ENCODE assay signal across 8 mouse cellular contexts in the genomic region with DNA sequence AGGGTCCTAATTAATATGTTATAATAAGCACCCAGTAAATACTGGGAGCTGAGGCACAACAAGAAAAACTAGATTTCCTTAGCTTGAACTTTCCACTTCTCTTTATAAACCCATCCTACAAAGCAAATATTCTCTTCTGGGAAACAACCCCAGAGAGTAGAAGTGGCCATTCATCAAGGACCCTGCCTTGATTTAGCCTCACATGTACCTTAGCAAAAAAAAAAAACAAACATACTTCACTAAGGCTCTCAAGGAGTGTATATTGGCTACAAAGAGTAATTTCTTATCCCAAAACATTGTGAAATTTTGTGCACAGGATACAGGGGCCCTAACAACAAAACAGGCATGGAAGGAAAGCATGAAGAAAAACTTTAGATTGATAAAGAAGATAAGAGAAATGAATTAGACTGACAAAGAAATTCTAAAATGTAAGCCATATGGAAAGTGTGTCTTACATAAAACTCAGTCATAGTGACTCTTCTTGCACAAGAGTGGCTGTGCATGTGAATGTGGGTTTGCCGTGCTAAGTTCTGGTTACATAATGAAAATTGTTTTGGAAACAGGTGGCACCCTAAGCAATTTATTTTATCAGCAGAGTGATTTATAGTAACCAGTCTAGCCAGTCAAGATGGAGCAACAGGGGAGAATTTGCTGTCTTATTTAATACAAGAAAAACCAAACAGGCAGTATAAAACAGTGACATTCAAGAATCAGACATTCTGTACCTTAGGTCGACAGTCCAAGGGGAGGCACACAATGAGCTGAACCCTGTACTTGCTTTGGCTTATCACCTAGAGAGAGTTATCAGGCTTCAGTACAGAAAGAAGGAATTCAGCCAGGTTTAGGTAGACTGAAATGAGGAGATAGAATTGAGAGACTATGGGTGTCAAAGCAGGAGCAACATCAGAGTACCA. TPM values are rescaled to one million over a fixed set of nuclear protein-coding genes. Genes with fewer than 3 reads are reported as not detected.
A peak's percentile ranks its signal among the peaks of the same experiment; 100 is the strongest.
DNase-seq lines count a peak whose midpoint lies in the region; ATAC-seq and TF ChIP-seq lines count a peak whose summit lies in the region.

No protein-coding gene starts in this region.

- peaks cover 48% of the 10 kb centered on the region for H3K4me1 ChIP-seq in liver, adult 2 months (ENCODE audit: control insufficient read depth, insufficient read depth, low read length)
- H3K4me1 ChIP-seq in limb, embryonic 13.5 days = peaks cover 13% of the 10 kb centered on the region
- peaks cover 7% of the 10 kb centered on the region; the same call in 1 of the 2 replicates for H3K4me1 ChIP-seq in olfactory bulb, adult 2 months (ENCODE audit: control insufficient read depth, insufficient read depth, low read length)

- no peak for TF ChIP-seq CTCF in liver, adult 2 months (IDR thresholded peaks at IDR 0.05; ENCODE audit: low read depth, low read length)
- TF ChIP-seq CTCF in olfactory bulb, adult 2 months (IDR thresholded peaks at IDR 0.05; ENCODE audit: insufficient read depth, low read depth, low read length) = no peak

- no peak for TF ChIP-seq POLR2A in liver, adult 2 months (IDR thresholded peaks at IDR 0.05; ENCODE audit: extremely low read depth, insufficient read depth, low read length)
- TF ChIP-seq POLR2A in olfactory bulb, adult 2 months (IDR thresholded peaks at IDR 0.05; ENCODE audit: insufficient read depth, low read depth, low read length) = no peak

- no peak for ATAC-seq in limb, embryonic 13.5 days (ENCODE audit: low FRiP score, low read depth)

- H3K4me2 ChIP-seq in limb, embryonic 13.5 days (replicated peaks) = peak overlapping the region; percentile 94

- H3K9ac ChIP-seq in liver, adult 2 months (ENCODE audit: low read depth, low read length) = peak overlapping the region; percentile 35
- peak overlapping the region; percentile 90 for H3K9ac ChIP-seq in limb, embryonic 13.5 days

- no peaks in the 10 kb centered on the region for H3K27me3 ChIP-seq in liver, adult 2 months (ENCODE audit: control insufficient read depth, insufficient read depth, low read length)
- H3K27me3 ChIP-seq in limb, embryonic 13.5 days = no peaks in the 10 kb centered on the region

- WGBS in liver, adult 2 months = 27% methylated on average over 2 of the region's 2 CpGs
- WGBS in limb, embryonic 13.5 days = 68% methylated on average over 2 of the region's 2 CpGs
- WGBS in olfactory bulb, adult 2 months = 55% methylated on average over 2 of the region's 2 CpGs

- peak overlapping the region; percentile 50 for H3K27ac ChIP-seq in liver, adult 2 months (replicated peaks; ENCODE audit: insufficient read depth, low read depth, low read length)
- no peak overlapping the region for H3K27ac ChIP-seq in limb, embryonic 13.5 days
- H3K27ac ChIP-seq in olfactory bulb, adult 2 months (ENCODE audit: insufficient read depth, low read depth, low read length) = peak overlapping the region; percentile 77; the same call in 1 of the 2 replicates

- H3K9me3 ChIP-seq in limb, embryonic 13.5 days = no peaks in the 10 kb centered on the region

- H3K36me3 ChIP-seq in liver, adult 2 months (ENCODE audit: control insufficient read depth, insufficient read depth, low read length) = peaks cover 19% of the 10 kb centered on the region
- H3K36me3 ChIP-seq in limb, embryonic 13.5 days = peaks cover 6% of the 10 kb centered on the region

- no peak overlapping the region for H3K4me3 ChIP-seq in liver, adult 2 months (ENCODE audit: insufficient read depth, low read depth, low read length)
- peak overlapping the region; percentile 98 for H3K4me3 ChIP-seq in limb, embryonic 13.5 days
- peak overlapping the region; percentile 60 for H3K4me3 ChIP-seq in olfactory bulb, adult 2 months (ENCODE audit: insufficient read depth, low read depth, low read length)

- H3K79me2 ChIP-seq in liver, adult 2 months (ENCODE audit: control insufficient read depth, insufficient read depth, low read length) = peaks cover 28% of the 10 kb centered on the region

- peak; percentile 84 for DNase-seq in liver, adult 2 months (ENCODE audit: extremely low read depth, low read depth, low spot score)
- DNase-seq in liver = no peak
- DNase-seq in fat pad, adult 2 months (ENCODE audit: extremely low read depth, low read depth, low spot score) = peak; percentile 68
- no peak for DNase-seq in frontal cortex, postnatal 25 days (ENCODE audit: low spot score in 2 of 2)
- DNase-seq in right cerebral cortex, postnatal 36 days (ENCODE audit: low spot score in 2 of 2) = no peak
- no peak for DNase-seq in adrenal gland, adult 18-20 months (ENCODE audit: low spot score in 2 of 2)

RNA-seq across cellular contexts. Expression of a gene that starts 26.6 kb away (rescaled TPM):
- total RNA-seq in liver, adult 2 months (2014; rRNA removed) = 261 and 274 TPM in 2 replicates
- 90.2 and 102 TPM in 2 replicates for polyA plus RNA-seq in liver, adult 2 months (2012; rRNA removed)
- polyA plus RNA-seq in limb, embryonic 13.5 days (2015; fragmentation: Nextera tagmentation; extraction: Ambion mirVana) = 13.8 and 15.4 TPM in 2 replicates
- not detected in 2 replicates for polyA plus RNA-seq in olfactory bulb, adult 2 months (2012; ENCODE audit: insufficient read depth, insufficient read length, low replicate concordance, missing spikeins)
- total RNA-seq in adrenal gland, adult 18-20 months (2021) = 100 to 1,000 TPM in 1 of 2 experiments, 10 to 100 TPM in 1; 87.8 to 419 TPM

Comparison
In these comparisons a context has a peak if more than half of its experiments do, and no peak if none do; other contexts are left out.
1. DNase-seq: peak in liver, adult 2 months (single experiment) and fat pad, adult 2 months (single experiment); none in liver (single experiment), frontal cortex, postnatal 25 days (0 of 2), right cerebral cortex, postnatal 36 days (0 of 2) and adrenal gland, adult 18-20 months (0 of 2).